Comparison of ENCODE assay signal across 8 mouse cellular contexts in genomic region chr8:119380619-119381018, GRCm38 (mm10). TPM values are rescaled to one million over a fixed set of nuclear protein-coding genes. Genes with fewer than 3 reads are reported as not detected.
DNase-seq lines count a peak whose midpoint lies in the region; ATAC-seq and TF ChIP-seq lines count a peak whose summit lies in the region.

No protein-coding gene starts in this region.

- no peak overlapping the region for H3K4me2 ChIP-seq in forebrain, embryonic 14.5 days (ENCODE audit: low read length)
- no peak overlapping the region for H3K4me2 ChIP-seq in forebrain, embryonic 13.5 days
- H3K4me2 ChIP-seq in forebrain, embryonic 11.5 days (ENCODE audit: low read depth, low read length, severe bottlenecking), result no peak overlapping the region

- TF ChIP-seq POLR2A in spleen, adult 2 months (IDR thresholded peaks at IDR 0.05; ENCODE audit: low read depth, low read length), result no peak
- TF ChIP-seq POLR2A in embryonic fibroblast, embryonic 13.5 days (IDR thresholded peaks at IDR 0.05; ENCODE audit: low read depth, low read length), result no peak

- no peaks in the 10 kb centered on the region for H3K36me3 ChIP-seq in forebrain, embryonic 14.5 days (ENCODE audit: control insufficient read depth, insufficient read depth, low read length)
- no peaks in the 10 kb centered on the region for H3K36me3 ChIP-seq in forebrain, embryonic 13.5 days (ENCODE audit: poor library complexity, severe bottlenecking)
- H3K36me3 ChIP-seq in spleen, adult 2 months (ENCODE audit: control insufficient read depth, insufficient read depth, low read length), result no peaks in the 10 kb centered on the region
- H3K36me3 ChIP-seq in forebrain, embryonic 11.5 days (ENCODE audit: control insufficient read depth, insufficient read depth, low read length), result no peaks in the 10 kb centered on the region

- H3K9ac ChIP-seq in forebrain, embryonic 14.5 days (ENCODE audit: low read length), result no peak overlapping the region
- H3K9ac ChIP-seq in forebrain, embryonic 13.5 days, result no peak overlapping the region
- H3K9ac ChIP-seq in forebrain, embryonic 11.5 days (ENCODE audit: low read length), result no peak overlapping the region

- peak; percentile 32 for DNase-seq in forebrain, embryonic 14.5 days (ENCODE audit: low spot score)
- peak in 1 of 2 experiments; percentile 33 for DNase-seq in spleen, adult 2 months (ENCODE audit: low read depth in 1 of 2, low spot score in 2 of 2)
- DNase-seq in spleen, postnatal 4 days (ENCODE audit: low spot score in 2 of 2), result no peak
- peak; percentile 78 for DNase-seq in naive thymus-derived CD4-positive, alpha-beta T cell, adult 2 months (ENCODE audit: low read depth)
- DNase-seq in forebrain, embryonic 11.5 days (ENCODE audit: low spot score), result no peak
- DNase-seq in heart, adult 11 months, result no peak

- no peaks in the 10 kb centered on the region for H3K27me3 ChIP-seq in forebrain, embryonic 14.5 days (replicated peaks; ENCODE audit: control insufficient read depth, insufficient read depth, low read length)
- H3K27me3 ChIP-seq in forebrain, embryonic 13.5 days, result no peaks in the 10 kb centered on the region
- no peaks in the 10 kb centered on the region for H3K27me3 ChIP-seq in spleen, adult 2 months (ENCODE audit: control insufficient read depth, insufficient read depth, low read length)
- no peaks in the 10 kb centered on the region for H3K27me3 ChIP-seq in forebrain, embryonic 11.5 days (ENCODE audit: control insufficient read depth, insufficient read depth, low read length)

- no peak overlapping the region for H3K27ac ChIP-seq in forebrain, embryonic 14.5 days (ENCODE audit: low read depth, low read length)
- H3K27ac ChIP-seq in forebrain, embryonic 13.5 days, result no peak overlapping the region
- no peak overlapping the region for H3K27ac ChIP-seq in spleen, adult 2 months (ENCODE audit: insufficient read depth, low read length)
- no peak overlapping the region for H3K27ac ChIP-seq in embryonic fibroblast, embryonic 13.5 days (ENCODE audit: insufficient read depth, low read length)
- H3K27ac ChIP-seq in forebrain, embryonic 11.5 days (ENCODE audit: low read depth, low read length), result no peak overlapping the region

- H3K4me1 ChIP-seq in forebrain, embryonic 14.5 days (ENCODE audit: control insufficient read depth, insufficient read depth, low read length), result no peaks in the 10 kb centered on the region
- H3K4me1 ChIP-seq in forebrain, embryonic 13.5 days, result no peaks in the 10 kb centered on the region
- no peaks in the 10 kb centered on the region for H3K4me1 ChIP-seq in spleen, adult 2 months (ENCODE audit: control insufficient read depth, insufficient read depth, insufficient read length)
- no peaks in the 10 kb centered on the region for H3K4me1 ChIP-seq in embryonic fibroblast, embryonic 13.5 days (ENCODE audit: control insufficient read depth, insufficient read depth, low read length)
- H3K4me1 ChIP-seq in forebrain, embryonic 11.5 days (replicated peaks; ENCODE audit: control insufficient read depth, insufficient read depth, low read length), result no peaks in the 10 kb centered on the region

- no peaks in the 10 kb centered on the region for H3K9me3 ChIP-seq in forebrain, embryonic 14.5 days (replicated peaks; ENCODE audit: control insufficient read depth, low read length)
- no peaks in the 10 kb centered on the region for H3K9me3 ChIP-seq in forebrain, embryonic 13.5 days (replicated peaks)
- H3K9me3 ChIP-seq in forebrain, embryonic 11.5 days (ENCODE audit: control insufficient read depth, low read length), result no peaks in the 10 kb centered on the region

- WGBS in forebrain, embryonic 14.5 days, result 29% methylated on average over 4 of the region's 4 CpGs
- WGBS in forebrain, embryonic 13.5 days, result 41% methylated on average over 4 of the region's 4 CpGs
- WGBS in spleen, adult 2 months, result 18% methylated on average over 4 of the region's 4 CpGs
- 38% methylated on average over 4 of the region's 4 CpGs for whole genome bisulfite sequencing in forebrain, embryonic 11.5 days

- no peak overlapping the region for H3K4me3 ChIP-seq in forebrain, embryonic 14.5 days (ENCODE audit: low read depth, low read length)
- no peak overlapping the region for H3K4me3 ChIP-seq in forebrain, embryonic 13.5 days
- H3K4me3 ChIP-seq in spleen, adult 2 months (ENCODE audit: extremely low read depth, insufficient read depth, insufficient read length), result no peak overlapping the region
- H3K4me3 ChIP-seq in embryonic fibroblast, embryonic 13.5 days (ENCODE audit: insufficient read depth, low read length), result no peak overlapping the region
- no peak overlapping the region for H3K4me3 ChIP-seq in forebrain, embryonic 11.5 days (ENCODE audit: low read depth, low read length)

- TF ChIP-seq CTCF in spleen, adult 2 months (IDR thresholded peaks at IDR 0.05; ENCODE audit: extremely low read depth, insufficient read depth, insufficient read length, insufficient replicate concordance), result peak; percentile 53; the same call in 1 of the 2 replicates
- TF ChIP-seq CTCF in embryonic fibroblast, embryonic 13.5 days (IDR thresholded peaks at IDR 0.05; ENCODE audit: borderline replicate concordance, insufficient read depth, low read length), result peak; percentile 23; the same call in 1 of the 2 replicates

- no peak for ATAC-seq in forebrain, embryonic 14.5 days
- ATAC-seq in forebrain, embryonic 13.5 days, result no peak
- no peak for ATAC-seq in forebrain, embryonic 11.5 days (replicated peaks; ENCODE audit: low FRiP score)

RNA-seq across cellular contexts. Expression of gene Mlycd, which starts 14.1 kb away (rescaled TPM):
- 12.3 and 16.6 TPM in 2 replicates for polyA plus RNA-seq in forebrain, embryonic 14.5 days (2014; fragmentation: Nextera tagmentation; extraction: Ambion mirVana)
- polyA plus RNA-seq in forebrain, embryonic 13.5 days (2015; fragmentation: Nextera tagmentation; extraction: Ambion mirVana), result 11.0 and 11.1 TPM in 2 replicates
- 17.8 and 23.6 TPM in 2 replicates for polyA plus RNA-seq in spleen, adult 2 months (2012; rRNA removed)
- 5.6 and 7.1 TPM in 2 replicates for polyA plus RNA-seq in embryonic fibroblast, embryonic 13.5 days (2011; ENCODE audit: insufficient read length, low read depth, missing spikeins)
- polyA plus RNA-seq in forebrain, embryonic 11.5 days (2014; fragmentation: Nextera tagmentation; extraction: Ambion mirVana), result 12.0 and 13.5 TPM in 2 replicates

RNA-seq across cellular contexts. Expression of gene Hsbp1, which starts 36.3 kb away (rescaled TPM):
- 593 and 648 TPM in 2 replicates for polyA plus RNA-seq in forebrain, embryonic 14.5 days (2014; fragmentation: Nextera tagmentation; extraction: Ambion mirVana)
- 465 and 467 TPM in 2 replicates for polyA plus RNA-seq in forebrain, embryonic 13.5 days (2015; fragmentation: Nextera tagmentation; extraction: Ambion mirVana)
- polyA plus RNA-seq in spleen, adult 2 months (2012; rRNA removed), result 39.1 and 57.8 TPM in 2 replicates
- polyA plus RNA-seq in embryonic fibroblast, embryonic 13.5 days (2011; ENCODE audit: insufficient read length, low read depth, missing spikeins), result 224 and 236 TPM in 2 replicates
- 301 and 310 TPM in 2 replicates for polyA plus RNA-seq in forebrain, embryonic 11.5 days (2014; fragmentation: Nextera tagmentation; extraction: Ambion mirVana)

RNA-seq across cellular contexts. Expression of gene Osgin1, which starts 53.3 kb away (rescaled TPM):
- polyA plus RNA-seq in forebrain, embryonic 14.5 days (2014; fragmentation: Nextera tagmentation; extraction: Ambion mirVana), result 0.15 and 0.28 TPM in 2 replicates
- 0.14 and 0.37 TPM in 2 replicates for polyA plus RNA-seq in forebrain, embryonic 13.5 days (2015; fragmentation: Nextera tagmentation; extraction: Ambion mirVana)
- 15.6 and 20.7 TPM in 2 replicates for polyA plus RNA-seq in spleen, adult 2 months (2012; rRNA removed)
- polyA plus RNA-seq in embryonic fibroblast, embryonic 13.5 days (2011; ENCODE audit: insufficient read length, low read depth, missing spikeins), result 2.6 and 4.5 TPM in 2 replicates
- 0.09 TPM in 1 of 2 replicates, not detected in the other for polyA plus RNA-seq in forebrain, embryonic 11.5 days (2014; fragmentation: Nextera tagmentation; extraction: Ambion mirVana)

Comparison
In these comparisons a context has a peak if more than half of its experiments do, and no peak if none do; other contexts are left out.
1. DNase-seq: peak in forebrain, embryonic 14.5 days (single experiment) and naive thymus-derived CD4-positive, alpha-beta T cell, adult 2 months (single experiment); none in spleen, postnatal 4 days (0 of 2), forebrain, embryonic 11.5 days (single experiment) and heart, adult 11 months (single experiment).